Mouse (Mus musculus): ENCODE results near the gene Orai3. TPM values are rescaled to one million over a fixed set of nuclear protein-coding genes. Genes with fewer than 3 reads are reported as not detected.

Orai3 gene
- polyA plus RNA-seq, 2 experiments: 3.9 to 6.9 TPM

GRCm38 (mm10) chr7:127799211-127799610, 29.6 kb downstream of the Orai3 start:
- TF ChIP-seq CTCF (IDR thresholded peaks at IDR 0.05; ENCODE audit: low read depth) (no peak), EP300 (IDR thresholded peaks at IDR 0.05; ENCODE audit: low read depth) (no peak)
- Histone ChIP-seq H3K9me3 (ENCODE audit: control insufficient read depth, low read length) (no peaks in the 10 kb centered on the region), H3K9ac (replicated peaks) (no peak overlapping the region), H3K4me1 (replicated peaks; ENCODE audit: control insufficient read depth in 2 of 2, insufficient read depth in 2 of 2, low read length in 1 of 2) (peaks cover 1 to 5% of the 10 kb centered on the region in 2 experiments; a peak in 3 of 4 replicates), H3K27me3 (ENCODE audit: control insufficient read depth, insufficient read depth, low read length) (no peaks in the 10 kb centered on the region), H3K4me3 (ENCODE audit: insufficient read depth in 1 of 2, low read depth in 2 of 2, low read length in 2 of 2) (no peak overlapping the region), H3K27ac (no peak overlapping the region), H3K4me2 (ENCODE audit: low read depth) (no peak overlapping the region), H3K36me3 (replicated peaks; ENCODE audit: control insufficient read depth, insufficient read depth, low read depth) (peaks cover 45% of the 10 kb centered on the region)
- DNase-seq (ENCODE audit: low read depth in 3 of 3, low spot score in 3 of 3): no peak
- no peak for ATAC-seq (ENCODE audit: insufficient read depth)
- 77% methylated on average over 13 of the region's 13 CpGs for WGBS (ENCODE audit: insufficient replicate concordance)

- Histone ChIP-seq H3K4me1 (replicated peaks; ENCODE audit: control insufficient read depth in 2 of 2, insufficient read depth in 2 of 2, low read length in 1 of 2) (peaks cover 6 to 10% of the 10 kb centered on the region in 2 experiments), H3K9ac (replicated peaks) (no peak overlapping the region), H3K4me3 (ENCODE audit: insufficient read depth in 1 of 2, low read depth in 2 of 2, low read length in 2 of 2) (no peak overlapping the region), H3K9me3 (ENCODE audit: control insufficient read depth, low read length) (no peaks in the 10 kb centered on the region), H3K27ac (no peak overlapping the region), H3K27me3 (ENCODE audit: control insufficient read depth, insufficient read depth, low read length) (no peaks in the 10 kb centered on the region), H3K36me3 (replicated peaks; ENCODE audit: control insufficient read depth, insufficient read depth, low read depth) (peaks cover 43% of the 10 kb centered on the region), H3K4me2 (ENCODE audit: low read depth) (no peak overlapping the region)
- DNase-seq (ENCODE audit: low read depth in 3 of 3, low spot score in 3 of 3) (no peak), ATAC-seq (ENCODE audit: insufficient read depth) (no peak)
- 68% methylated on average over 1 of the region's 1 CpGs for WGBS (ENCODE audit: insufficient replicate concordance)
- TF ChIP-seq CTCF (IDR thresholded peaks at IDR 0.05; ENCODE audit: low read depth) (no peak), EP300 (IDR thresholded peaks at IDR 0.05; ENCODE audit: low read depth) (no peak)
These were observed 30.1 kb downstream of the Orai3 start for GRCm38 (mm10) chr7:127799738-127800137.

GRCm38 (mm10) chr7:127800435-127801009, 30.9 kb downstream of the Orai3 start, which contains the start of gene Hsd3b7:
Gene Hsd3b7, plus strand, starts transcription at chr7:127800604.
- peaks cover 35% of the 10 kb centered on the region for H3K36me3 ChIP-seq (replicated peaks; ENCODE audit: control insufficient read depth, insufficient read depth, low read depth)
- peak within 1 kb of the TSS; percentile 30 to 47 for H3K4me3 ChIP-seq (ENCODE audit: insufficient read depth in 1 of 2, low read depth in 2 of 2, low read length in 2 of 2)
- no peaks in the 10 kb centered on the region for H3K27me3 ChIP-seq (ENCODE audit: control insufficient read depth, insufficient read depth, low read length)
- TF ChIP-seq EP300 (IDR thresholded peaks at IDR 0.05; ENCODE audit: low read depth): no peak
- peak; percentile 98 for TF ChIP-seq CTCF (IDR thresholded peaks at IDR 0.05; ENCODE audit: low read depth)
- DNase-seq (ENCODE audit: low read depth in 3 of 3, low spot score in 3 of 3) (peak; percentile 61 to 69 (median 67)), ATAC-seq (ENCODE audit: insufficient read depth) (peak; percentile 40)
- no peak within 1 kb of the TSS; the same call in 1 of the 2 replicates for H3K27ac ChIP-seq
- peak within 1 kb of the TSS; percentile 27; the same call in 1 of the 2 replicates for H3K9ac ChIP-seq (replicated peaks)
- 25% methylated on average over 6 of the region's 6 CpGs for WGBS (ENCODE audit: insufficient replicate concordance)
- no peaks in the 10 kb centered on the region for H3K9me3 ChIP-seq (ENCODE audit: control insufficient read depth, low read length)
- peak within 1 kb of the TSS; percentile 57 for H3K4me2 ChIP-seq (ENCODE audit: low read depth)
- H3K4me1 ChIP-seq (replicated peaks; ENCODE audit: control insufficient read depth in 2 of 2, insufficient read depth in 2 of 2, low read length in 1 of 2): peaks cover 14 to 18% of the 10 kb centered on the region in 2 experiments

GRCm38 (mm10) chr7:127801010-127801621, 31.5 kb downstream of the Orai3 start:
- Histone ChIP-seq H3K36me3 (replicated peaks; ENCODE audit: control insufficient read depth, insufficient read depth, low read depth) (peaks cover 29% of the 10 kb centered on the region), H3K27ac (no peak overlapping the region; the same call in 1 of the 2 replicates), H3K9me3 (ENCODE audit: control insufficient read depth, low read length) (no peaks in the 10 kb centered on the region), H3K4me3 (ENCODE audit: insufficient read depth in 1 of 2, low read depth in 2 of 2, low read length in 2 of 2) (peak overlapping the region; percentile 30 to 47), H3K27me3 (ENCODE audit: control insufficient read depth, insufficient read depth, low read length) (no peaks in the 10 kb centered on the region), H3K4me2 (ENCODE audit: low read depth) (peak overlapping the region; percentile 57), H3K4me1 (replicated peaks; ENCODE audit: control insufficient read depth in 2 of 2, insufficient read depth in 2 of 2, low read length in 1 of 2) (peaks cover 17 to 24% of the 10 kb centered on the region in 2 experiments), H3K9ac (replicated peaks) (no peak overlapping the region; the same call in 1 of the 2 replicates)
- ATAC-seq (ENCODE audit: insufficient read depth): no peak
- no peak for DNase-seq (ENCODE audit: low read depth in 3 of 3, low spot score in 3 of 3)
- WGBS (ENCODE audit: insufficient replicate concordance): 73% methylated on average over 8 of the region's 8 CpGs
- TF ChIP-seq CTCF (IDR thresholded peaks at IDR 0.05; ENCODE audit: low read depth) (no peak), EP300 (IDR thresholded peaks at IDR 0.05; ENCODE audit: low read depth) (no peak)

- Histone ChIP-seq H3K4me2 (ENCODE audit: low read depth) (no peak overlapping the region), H3K9ac (replicated peaks) (no peak overlapping the region)
- 86% methylated on average over 17 of the region's 17 CpGs for WGBS (ENCODE audit: insufficient replicate concordance)
These were observed 32.7 kb downstream of the Orai3 start for GRCm38 (mm10) chr7:127802313-127802712.

More at GRCm38 (mm10) chr7:127802313-127802712, 32.7 kb downstream of the Orai3 start:
- Histone ChIP-seq H3K27me3 (ENCODE audit: control insufficient read depth, insufficient read depth, low read length) (no peaks in the 10 kb centered on the region), H3K36me3 (replicated peaks; ENCODE audit: control insufficient read depth, insufficient read depth, low read depth) (peaks cover 17% of the 10 kb centered on the region), H3K27ac (no peak overlapping the region), H3K4me3 (ENCODE audit: insufficient read depth in 1 of 2, low read depth in 2 of 2, low read length in 2 of 2) (no peak overlapping the region), H3K9me3 (ENCODE audit: control insufficient read depth, low read length) (no peaks in the 10 kb centered on the region), H3K4me1 (replicated peaks; ENCODE audit: control insufficient read depth in 2 of 2, insufficient read depth in 2 of 2, low read length in 1 of 2) (peaks cover 24 to 36% of the 10 kb centered on the region in 2 experiments)
- ATAC-seq (ENCODE audit: insufficient read depth) (no peak), DNase-seq (ENCODE audit: low read depth in 3 of 3, low spot score in 3 of 3) (no peak)
- no peak for TF ChIP-seq CTCF (IDR thresholded peaks at IDR 0.05; ENCODE audit: low read depth)
- no peak for TF ChIP-seq EP300 (IDR thresholded peaks at IDR 0.05; ENCODE audit: low read depth)
